Mouse (Mus musculus) testis, adult 2 months (tissue): ENCODE results near the gene Dsn1. TPM values are rescaled to one million over a fixed set of nuclear protein-coding genes. Genes with fewer than 3 reads are reported as not detected.

Source experiments
- H3K27ac ChIP-seq: fragments of 200-500 bp; 2 replicates; pipeline ENCODE4 v1.5.1; 2012; ENCODE audit warnings: low read depth, low read length; ENCODE audit not compliant: control insufficient read depth, insufficient read depth
- H3K27me3 ChIP-seq: fragments of 200-500 bp; 2 replicates; pipeline ENCODE4 v1.6.1; 2012; ENCODE audit warnings: mild to moderate bottlenecking, low read length, moderate library complexity; ENCODE audit not compliant: control insufficient read depth, insufficient read depth
- H3K36me3 ChIP-seq: fragments of 200-500 bp; 2 replicates; pipeline ENCODE4 v1.6.1; 2012; ENCODE audit warnings: mild to moderate bottlenecking, low read length; ENCODE audit not compliant: control insufficient read depth, insufficient read depth
- H3K4me1 ChIP-seq: fragments of 200-500 bp; 2 replicates; pipeline ENCODE4 v1.6.1; 2012; ENCODE audit warnings: low read length; ENCODE audit not compliant: control insufficient read depth, insufficient read depth
- H3K4me3 ChIP-seq: fragments of 200-500 bp; 2 replicates; pipeline ENCODE4 v1.5.1; 2012; ENCODE audit warnings: low read depth, mild to moderate bottlenecking, low read length, moderate library complexity, mixed read lengths; ENCODE audit not compliant: control insufficient read depth
- CTCF ChIP-seq: fragments of 200-500 bp; IDR thresholded peaks from 2 replicates; pipeline ENCODE4 v1.5.1; 2012; ENCODE audit warnings: low read depth, mild to moderate bottlenecking, inconsistent platforms, low read length, moderate library complexity; ENCODE audit not compliant: control insufficient read depth, insufficient read depth, insufficient replicate concordance
- POLR2A ChIP-seq: fragments of 200-500 bp; IDR thresholded peaks from 2 replicates; pipeline ENCODE4 v1.6.1; 2012; ENCODE audit warnings: low read depth, mild to moderate bottlenecking, inconsistent platforms, low read length, moderate library complexity; ENCODE audit not compliant: control insufficient read depth
- polyA plus RNA-seq: library from polyadenylated mRNA; depleted of rRNA; stranded (reverse); fragments of >200 nt; gene quantifications from 2 replicates; pipeline ENCODE4 v1.2.3, GENCODE M21; 2012

The Dsn1 gene
- polyA plus RNA-seq, 1 experiment = 25.9 TPM

DNA sequence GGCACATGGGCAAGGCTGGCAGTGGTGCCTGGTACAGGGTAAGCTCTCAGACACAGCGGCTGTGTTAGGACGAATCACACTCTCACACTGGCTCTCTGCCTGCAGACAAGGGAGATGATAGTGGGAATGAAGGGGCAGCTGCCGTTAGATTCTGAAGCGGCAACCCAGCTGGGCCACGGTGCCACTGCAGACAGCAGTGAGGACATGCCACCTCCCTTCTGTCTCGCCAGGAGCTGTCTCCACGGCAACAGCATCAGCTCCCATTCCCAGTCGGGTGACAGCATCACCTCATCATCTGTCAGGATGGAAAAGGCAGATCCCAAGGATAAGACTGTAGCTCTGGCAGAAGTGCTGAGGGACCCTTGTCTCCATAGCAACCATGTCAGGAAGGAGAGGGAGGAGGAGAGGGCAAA is 42.9 kb upstream of the Dsn1 start:
- Histone ChIP-seq H3K4me3 (no peak overlapping the region), H3K36me3 (no peaks in the 10 kb centered on the region), H3K27ac (no peak overlapping the region), H3K27me3 (no peaks in the 10 kb centered on the region), H3K4me1 (peaks cover 12% of the 10 kb centered on the region)
- TF ChIP-seq POLR2A = no peak

DNA sequence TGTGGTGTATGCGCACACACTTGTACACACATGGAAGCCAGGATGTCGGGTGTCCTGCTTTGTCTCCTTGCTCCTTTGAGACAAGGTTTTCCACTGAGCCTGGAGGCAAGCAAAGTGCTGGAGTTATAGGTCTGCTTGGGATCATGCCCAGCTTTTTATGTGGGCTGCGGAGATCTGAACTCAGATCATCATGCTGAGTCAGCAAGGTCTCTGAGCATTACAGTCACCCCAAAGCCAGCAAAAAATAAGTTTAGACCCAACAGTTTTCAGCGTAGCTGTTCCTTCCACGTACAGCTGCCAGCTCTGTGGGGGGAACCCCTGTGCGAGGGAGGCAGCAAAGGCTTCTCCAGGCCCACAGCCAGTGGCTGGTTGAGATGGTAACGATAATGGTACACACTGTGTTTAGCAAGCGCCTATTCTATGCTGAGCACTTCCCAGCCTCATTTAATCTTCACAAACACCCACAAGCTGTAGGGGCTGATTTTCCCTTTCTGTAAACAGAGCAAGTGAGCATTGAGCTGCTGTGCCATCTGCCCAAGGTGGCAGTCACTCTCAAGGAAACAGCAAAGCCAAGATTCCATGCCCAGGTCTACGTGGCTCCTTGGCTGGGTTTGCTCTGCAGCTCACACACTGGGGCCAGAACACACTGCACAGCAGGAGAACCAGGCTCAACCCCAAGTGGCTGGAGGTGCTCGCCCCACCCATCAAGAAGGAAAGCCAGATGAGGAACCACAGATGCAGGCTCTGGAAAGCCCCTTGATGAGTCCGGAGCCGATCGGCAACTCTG is 41.6 kb upstream of the Dsn1 start:
- H3K4me3 ChIP-seq = no peak overlapping the region
- no peak overlapping the region for H3K27ac ChIP-seq
- H3K27me3 ChIP-seq = no peaks in the 10 kb centered on the region
- H3K4me1 ChIP-seq = peaks cover 12% of the 10 kb centered on the region
- TF ChIP-seq CTCF (no peak), POLR2A (no peak)
- H3K36me3 ChIP-seq = no peaks in the 10 kb centered on the region

DNA sequence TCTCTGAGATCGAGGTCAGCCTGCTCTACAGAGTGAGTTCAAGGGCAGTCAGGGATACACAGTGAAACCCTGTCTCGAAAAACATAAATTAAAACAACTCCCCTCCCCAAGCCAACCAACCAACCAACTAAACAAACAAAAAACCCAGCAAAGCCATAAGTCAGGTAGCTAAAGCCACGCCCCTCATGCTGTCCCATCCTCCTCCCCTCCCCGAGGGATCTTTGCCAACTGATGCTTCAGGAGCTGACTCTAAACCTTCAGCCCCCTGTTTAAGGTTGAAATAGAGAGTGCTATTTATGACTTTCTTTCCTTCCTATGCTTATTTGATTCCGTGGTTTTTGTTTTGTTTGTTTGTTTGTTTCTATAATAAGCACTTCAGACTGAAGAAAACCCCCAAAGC is 40.0 kb upstream of the Dsn1 start:
- Histone ChIP-seq H3K36me3 (no peaks in the 10 kb centered on the region), H3K4me1 (peaks cover 12% of the 10 kb centered on the region)
- TF ChIP-seq POLR2A = no peak
- no peak for TF ChIP-seq CTCF

DNA sequence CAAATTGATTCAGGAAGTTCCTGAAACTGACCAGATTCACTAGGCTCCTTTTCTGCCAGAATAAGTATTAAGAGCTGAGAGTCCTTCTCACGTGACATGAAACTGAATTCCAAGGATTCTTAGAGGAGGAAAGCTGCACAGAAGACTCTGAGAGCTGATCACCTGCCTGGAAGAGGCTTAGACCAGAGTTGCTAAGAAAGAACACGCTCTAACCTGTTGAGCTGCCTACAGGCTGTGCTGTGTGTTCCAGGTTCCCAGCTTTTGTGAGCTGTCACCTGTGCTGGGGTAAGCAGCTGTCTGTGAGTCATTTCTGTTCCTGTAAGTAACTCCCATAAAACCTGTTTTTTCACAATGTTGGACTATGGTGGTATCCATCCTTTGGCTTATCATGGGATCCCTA is 39.0 kb upstream of the Dsn1 start:
- Histone ChIP-seq H3K4me1 (peaks cover 12% of the 10 kb centered on the region), H3K4me3 (no peak overlapping the region), H3K36me3 (no peaks in the 10 kb centered on the region), H3K27me3 (no peaks in the 10 kb centered on the region), H3K27ac (no peak overlapping the region)
- no peak for TF ChIP-seq POLR2A
- no peak for TF ChIP-seq CTCF

More for the DNA sequence above, 40.0 kb upstream of the Dsn1 start:
- Histone ChIP-seq H3K4me3 (no peak overlapping the region), H3K27ac (no peak overlapping the region), H3K27me3 (no peaks in the 10 kb centered on the region)

DNA sequence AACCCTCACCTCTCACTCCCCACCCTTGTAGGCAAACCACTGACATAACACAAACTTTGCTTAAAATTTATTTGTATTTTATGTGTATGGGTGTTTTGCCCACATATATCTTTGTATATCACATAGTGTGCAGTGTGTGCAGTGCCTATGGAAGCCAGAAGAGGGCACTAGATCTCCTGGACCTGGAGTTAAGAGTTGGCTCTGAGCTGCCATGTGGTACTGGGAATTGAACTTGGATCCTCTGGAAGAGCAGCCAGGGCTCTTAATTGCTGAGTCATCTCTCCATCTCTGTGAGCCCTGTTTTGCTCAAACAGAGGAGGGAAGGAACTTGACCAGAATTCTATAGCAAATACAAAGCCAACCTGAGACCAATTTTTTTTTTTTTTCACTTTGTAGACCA is 37.0 kb upstream of the Dsn1 start:
- TF ChIP-seq POLR2A (no peak), CTCF (peak; percentile 23; the same call in 1 of the 2 replicates)
- H3K27me3 ChIP-seq = no peaks in the 10 kb centered on the region
- H3K4me3 ChIP-seq = no peak overlapping the region
- H3K27ac ChIP-seq = no peak overlapping the region
- peaks cover 15% of the 10 kb centered on the region for H3K4me1 ChIP-seq
- H3K36me3 ChIP-seq = no peaks in the 10 kb centered on the region

DNA sequence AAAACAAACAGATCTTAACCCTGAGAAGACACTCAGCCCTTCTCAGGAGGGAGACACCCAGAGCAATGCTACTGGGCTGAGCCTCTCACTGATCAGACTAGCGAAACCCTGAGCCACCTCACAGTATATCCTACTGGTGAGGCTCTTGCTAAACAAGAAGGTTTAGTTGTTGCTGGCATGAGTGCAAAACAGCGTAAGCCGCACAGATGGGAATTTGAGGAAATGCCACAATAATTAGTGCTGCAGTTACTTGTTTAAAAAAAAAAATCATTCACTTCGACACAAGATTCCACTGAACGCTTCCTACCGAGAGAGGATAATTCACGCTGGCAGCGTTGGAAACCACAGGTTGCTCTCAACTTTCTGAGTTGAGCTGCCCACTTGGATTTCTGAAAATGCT is 36.6 kb upstream of the Dsn1 start:
- Histone ChIP-seq H3K36me3 (no peaks in the 10 kb centered on the region), H3K4me3 (no peak overlapping the region), H3K27ac (no peak overlapping the region), H3K4me1 (peaks cover 13% of the 10 kb centered on the region), H3K27me3 (no peaks in the 10 kb centered on the region)
- TF ChIP-seq POLR2A (no peak), CTCF (no peak)

DNA sequence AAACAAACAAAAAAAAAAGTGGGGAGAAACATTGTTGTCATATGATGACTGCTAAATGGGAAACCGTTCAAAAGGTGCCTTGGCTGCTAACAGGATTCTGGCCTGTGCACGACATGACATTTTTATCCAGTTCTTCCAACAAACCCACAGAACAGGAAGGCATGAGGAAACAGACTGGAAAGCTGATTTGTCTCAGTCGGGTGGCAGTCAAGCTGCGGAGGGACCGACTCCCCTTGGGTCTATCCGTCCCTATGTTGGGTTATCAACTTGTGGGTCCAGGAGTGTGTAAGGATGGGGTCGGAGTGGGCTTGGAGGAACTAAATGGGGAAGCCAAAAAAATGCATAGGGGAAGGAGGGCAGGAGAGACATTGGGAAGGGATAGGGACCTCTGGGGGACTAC is 34.5 kb upstream of the Dsn1 start:
- Histone ChIP-seq H3K27ac (no peak overlapping the region), H3K4me1 (peaks cover 11% of the 10 kb centered on the region), H3K36me3 (no peaks in the 10 kb centered on the region), H3K4me3 (no peak overlapping the region), H3K27me3 (no peaks in the 10 kb centered on the region)
- no peak for TF ChIP-seq POLR2A
- no peak for TF ChIP-seq CTCF
